Mouse (Mus musculus) heart, embryonic 16.5 days (tissue): Measurements from ENCODE around the gene Btbd11. TPM values are rescaled to one million over a fixed set of nuclear protein-coding genes. Genes with fewer than 3 reads are reported as not detected.
A peak's percentile ranks its signal among the peaks of the same experiment; 100 is the strongest.

ENCODE experiments used
- ATAC-seq: fragments of 200-750 bp; cut with Nextera tagmentation; replicated peaks from 2 replicates; pipeline ENCODE4 v1.8.0; 2017; ENCODE audit warnings: moderate number of reproducible peaks; ENCODE audit not compliant: insufficient read depth, low FRiP score; ENCODE audit errors: extremely low read depth
- H3K27ac ChIP-seq: fragments of 300-500 bp; sonication (generic); 2 replicates; pipeline ENCODE4 v1.5.1; 2014; ENCODE audit warnings: mild to moderate bottlenecking, low read length, control low read depth, moderate library complexity
- H3K27me3 ChIP-seq: fragments of 300-500 bp; sonication (generic); 2 replicates; pipeline ENCODE4 v1.6.1; 2014; ENCODE audit warnings: low read length, mixed read lengths; ENCODE audit not compliant: control insufficient read depth, insufficient read depth
- H3K36me3 ChIP-seq: fragments of 300-500 bp; sonication (generic); 2 replicates; pipeline ENCODE4 v1.6.1; 2014; ENCODE audit not compliant: control insufficient read depth, insufficient read depth
- H3K4me1 ChIP-seq: fragments of 300-500 bp; sonication (generic); 2 replicates; pipeline ENCODE4 v1.6.1; 2014; ENCODE audit warnings: low read length, mixed read lengths; ENCODE audit not compliant: control insufficient read depth, insufficient read depth
- H3K4me2 ChIP-seq: fragments of 300-500 bp; sonication (generic); 2 replicates; pipeline ENCODE4 v1.6.1; 2014; ENCODE audit warnings: low read depth, mild to moderate bottlenecking, control low read depth, low read length
- H3K4me3 ChIP-seq: fragments of 300-500 bp; sonication (generic); 2 replicates; pipeline ENCODE4 v1.5.1; 2014; ENCODE audit warnings: mild to moderate bottlenecking, control low read depth, low read length
- H3K9ac ChIP-seq: fragments of 300-500 bp; sonication (generic); 2 replicates; pipeline ENCODE4 v1.6.1; 2014; ENCODE audit warnings: low read length, control low read depth
- H3K9me3 ChIP-seq: fragments of 300-500 bp; sonication (generic); replicated peaks from 2 replicates; pipeline ENCODE4 v1.6.1; 2016; ENCODE audit warnings: low read length; ENCODE audit not compliant: control insufficient read depth
- WGBS: fragments of 180-500 bp; shearing (Covaris S2); extraction: QIAGEN DNeasy Blood & Tissue Kit; methylation state at CpG from one replicate; pipeline ENCODE4 v1.1.7; 2014; 5-methylcytosine and 5-hydroxymethylcytosine counted together
- polyA plus RNA-seq: library from polyadenylated mRNA; unstranded; fragments of >200 nt; fragmentation: Nextera tagmentation; extraction: Ambion mirVana; gene quantifications from 2 replicates; pipeline ENCODE4 v1.2.1, GENCODE M21; 2015

Btbd11 gene
- polyA plus RNA-seq, 1 experiment from 2014 or later: 3.2 TPM

- H3K9ac ChIP-seq: no peak overlapping the region
- ATAC-seq: no peak
- no peak overlapping the region for H3K27ac ChIP-seq
- no peaks in the 10 kb centered on the region for H3K4me1 ChIP-seq
- 58% methylated on average over 4 of the region's 4 CpGs for WGBS
- no peaks in the 10 kb centered on the region for H3K9me3 ChIP-seq
- H3K4me2 ChIP-seq: peak overlapping the region; percentile 79; the same call in 1 of the 2 replicates
- peak overlapping the region; percentile 54 for H3K4me3 ChIP-seq
- no peaks in the 10 kb centered on the region for H3K36me3 ChIP-seq
- H3K27me3 ChIP-seq: no peaks in the 10 kb centered on the region
Measured at GRCm38 (mm10) chr10:85625170-85625686, 238.6 kb downstream of the Btbd11 start.

- Histone ChIP-seq H3K9me3 (no peaks in the 10 kb centered on the region), H3K27me3 (no peaks in the 10 kb centered on the region), H3K4me2 (no peak overlapping the region), H3K27ac (no peak overlapping the region), H3K4me1 (no peaks in the 10 kb centered on the region), H3K36me3 (no peaks in the 10 kb centered on the region), H3K4me3 (no peak overlapping the region), H3K9ac (no peak overlapping the region)
- WGBS: 72% methylated on average over 10 of the region's 10 CpGs
- ATAC-seq: no peak
Measured at GRCm38 (mm10) chr10:85632030-85632429, 245.4 kb downstream of the Btbd11 start.

- H3K4me1 ChIP-seq: no peaks in the 10 kb centered on the region
- H3K27ac ChIP-seq: no peak overlapping the region
- H3K4me2 ChIP-seq: no peak overlapping the region
- H3K4me3 ChIP-seq: no peak overlapping the region
- no peak overlapping the region for H3K9ac ChIP-seq
- ATAC-seq: no peak
- H3K27me3 ChIP-seq: no peaks in the 10 kb centered on the region
- no peaks in the 10 kb centered on the region for H3K36me3 ChIP-seq
- no peaks in the 10 kb centered on the region for H3K9me3 ChIP-seq
- 89% methylated on average over 10 of the region's 10 CpGs for WGBS
Measured at GRCm38 (mm10) chr10:85633577-85633976, 247.0 kb downstream of the Btbd11 start.

GRCm38 (mm10) chr10:85637580-85637979 is 251.0 kb downstream of the Btbd11 start:
- H3K4me3 ChIP-seq: no peak overlapping the region
- WGBS: 21% methylated on average over 7 of the region's 7 CpGs
- no peak overlapping the region for H3K9ac ChIP-seq
- no peaks in the 10 kb centered on the region for H3K36me3 ChIP-seq
- H3K27me3 ChIP-seq: no peaks in the 10 kb centered on the region
- H3K4me2 ChIP-seq: no peak overlapping the region
- H3K9me3 ChIP-seq: no peaks in the 10 kb centered on the region
- no peak overlapping the region for H3K27ac ChIP-seq
- ATAC-seq: no peak
- no peaks in the 10 kb centered on the region for H3K4me1 ChIP-seq

GRCm38 (mm10) chr10:85638141-85638540 is 251.5 kb downstream of the Btbd11 start:
- no peaks in the 10 kb centered on the region for H3K9me3 ChIP-seq
- 44% methylated on average over 5 of the region's 5 CpGs for WGBS
- no peak overlapping the region for H3K9ac ChIP-seq
- H3K27me3 ChIP-seq: no peaks in the 10 kb centered on the region
- no peak overlapping the region for H3K27ac ChIP-seq
- no peak overlapping the region for H3K4me3 ChIP-seq
- H3K36me3 ChIP-seq: no peaks in the 10 kb centered on the region
- H3K4me2 ChIP-seq: no peak overlapping the region
- no peak for ATAC-seq
- no peaks in the 10 kb centered on the region for H3K4me1 ChIP-seq

GRCm38 (mm10) chr10:85639581-85639980 is 253.0 kb downstream of the Btbd11 start:
- ATAC-seq: no peak
- WGBS: 76% methylated on average over 7 of the region's 7 CpGs
- no peak overlapping the region for H3K27ac ChIP-seq

GRCm38 (mm10) chr10:85640408-85640807 is 253.8 kb downstream of the Btbd11 start:
- no peak overlapping the region for H3K9ac ChIP-seq
- H3K9me3 ChIP-seq: no peaks in the 10 kb centered on the region
- H3K4me3 ChIP-seq: no peak overlapping the region
- H3K4me1 ChIP-seq: no peaks in the 10 kb centered on the region
- ATAC-seq: no peak
- no peak overlapping the region for H3K4me2 ChIP-seq
- H3K27me3 ChIP-seq: no peaks in the 10 kb centered on the region; the same call in 1 of the 2 replicates
- WGBS: 72% methylated on average over 8 of the region's 8 CpGs
- no peak overlapping the region for H3K27ac ChIP-seq
- no peaks in the 10 kb centered on the region for H3K36me3 ChIP-seq

More at GRCm38 (mm10) chr10:85639581-85639980, 253.0 kb downstream of the Btbd11 start:
- no peak overlapping the region for H3K4me3 ChIP-seq
- H3K9me3 ChIP-seq: no peaks in the 10 kb centered on the region
- no peak overlapping the region for H3K9ac ChIP-seq
- H3K36me3 ChIP-seq: no peaks in the 10 kb centered on the region
- no peaks in the 10 kb centered on the region for H3K4me1 ChIP-seq
- no peaks in the 10 kb centered on the region; the same call in 1 of the 2 replicates for H3K27me3 ChIP-seq
- no peak overlapping the region for H3K4me2 ChIP-seq

- H3K4me3 ChIP-seq: no peak overlapping the region
- 74% methylated on average over 6 of the region's 6 CpGs for WGBS
- H3K27ac ChIP-seq: no peak overlapping the region
- H3K4me1 ChIP-seq: no peaks in the 10 kb centered on the region
- H3K36me3 ChIP-seq: no peaks in the 10 kb centered on the region
- H3K9me3 ChIP-seq: no peaks in the 10 kb centered on the region
- ATAC-seq: no peak
- H3K27me3 ChIP-seq: no peaks in the 10 kb centered on the region; the same call in 1 of the 2 replicates
- no peak overlapping the region for H3K9ac ChIP-seq
- H3K4me2 ChIP-seq: no peak overlapping the region
Measured at GRCm38 (mm10) chr10:85645346-85645745, 258.7 kb downstream of the Btbd11 start.

- Histone ChIP-seq H3K4me2 (no peak overlapping the region; the same call in 1 of the 2 replicates), H3K27ac (no peak overlapping the region)
- no peak for ATAC-seq
Measured at GRCm38 (mm10) chr10:85651706-85652105, 265.1 kb downstream of the Btbd11 start.

More at GRCm38 (mm10) chr10:85651706-85652105, 265.1 kb downstream of the Btbd11 start:
- no peaks in the 10 kb centered on the region for H3K4me1 ChIP-seq
- H3K9ac ChIP-seq: no peak overlapping the region
- no peak overlapping the region for H3K4me3 ChIP-seq
- H3K9me3 ChIP-seq: no peaks in the 10 kb centered on the region
- 33% methylated on average over 7 of the region's 7 CpGs for WGBS
- H3K36me3 ChIP-seq: no peaks in the 10 kb centered on the region
- no peaks in the 10 kb centered on the region; the same call in 1 of the 2 replicates for H3K27me3 ChIP-seq
